In genomic region chr11:69997070-69997509, GRCm38 (mm10) we compare ENCODE assay signal across 8 mouse cellular contexts. TPM values are rescaled to one million over a fixed set of nuclear protein-coding genes. Genes with fewer than 3 reads are reported as not detected.
DNase-seq lines count a peak whose midpoint lies in the region; ATAC-seq and TF ChIP-seq lines count a peak whose summit lies in the region.

No protein-coding gene starts in this region.

- H3K4me1 ChIP-seq in embryonic facial prominence, embryonic 13.5 days: peaks cover 48% of the 10 kb centered on the region
- peaks cover 41% of the 10 kb centered on the region for H3K4me1 ChIP-seq in heart, embryonic 12.5 days (replicated peaks)
- peaks cover 16% of the 10 kb centered on the region for H3K4me1 ChIP-seq in kidney, postnatal 0 days (replicated peaks; ENCODE audit: insufficient read depth, low read length)
- peaks cover 39% of the 10 kb centered on the region for H3K4me1 ChIP-seq in liver, postnatal 0 days (ENCODE audit: insufficient read depth)
- H3K4me1 ChIP-seq in neural tube, embryonic 12.5 days: peaks cover 40% of the 10 kb centered on the region

- no peak for TF ChIP-seq EP300 in liver, postnatal 0 days (IDR thresholded peaks at IDR 0.05; ENCODE audit: low read depth)

- ATAC-seq in embryonic facial prominence, embryonic 13.5 days (ENCODE audit: insufficient number of reproducible peaks, insufficient read depth, low FRiP score, low TSS enrichment, low read depth): peak; percentile 28
- ATAC-seq in heart, embryonic 12.5 days (ENCODE audit: insufficient number of reproducible peaks, low FRiP score): peak; percentile 82
- peak; percentile 73 for ATAC-seq in kidney, postnatal 0 days (replicated peaks; ENCODE audit: low FRiP score, low read depth)
- ATAC-seq in liver, postnatal 0 days: peak; percentile 61
- ATAC-seq in neural tube, embryonic 12.5 days (ENCODE audit: low FRiP score, low read depth): peak; percentile 18

- no peaks in the 10 kb centered on the region for H3K27me3 ChIP-seq in C2C12 (ENCODE audit: control insufficient read depth, insufficient read depth, insufficient read length)
- no peaks in the 10 kb centered on the region for H3K27me3 ChIP-seq in embryonic facial prominence, embryonic 13.5 days
- no peaks in the 10 kb centered on the region for H3K27me3 ChIP-seq in heart, embryonic 12.5 days (replicated peaks)
- H3K27me3 ChIP-seq in kidney, postnatal 0 days (ENCODE audit: insufficient read depth, low read length): no peaks in the 10 kb centered on the region
- H3K27me3 ChIP-seq in liver, postnatal 0 days (ENCODE audit: insufficient read depth, low read length): no peaks in the 10 kb centered on the region
- H3K27me3 ChIP-seq in neural tube, embryonic 12.5 days (replicated peaks): no peaks in the 10 kb centered on the region

- WGBS in embryonic facial prominence, embryonic 13.5 days: 1% methylated on average over 40 of the region's 44 CpGs
- WGBS in heart, embryonic 12.5 days: 1% methylated on average over 42 of the region's 44 CpGs
- 1% methylated on average over 32 of the region's 44 CpGs for WGBS in kidney, postnatal 0 days
- under 1% methylated on average over 26 of the region's 44 CpGs for WGBS in liver, postnatal 0 days (ENCODE audit: insufficient replicate concordance)
- 1% methylated on average over 33 of the region's 44 CpGs for WGBS in neural tube, embryonic 12.5 days

- H3K4me2 ChIP-seq in embryonic facial prominence, embryonic 13.5 days: peak overlapping the region; percentile 61
- peak overlapping the region; percentile 69 for H3K4me2 ChIP-seq in heart, embryonic 12.5 days
- peak overlapping the region; percentile 60 for H3K4me2 ChIP-seq in kidney, postnatal 0 days (ENCODE audit: low read length)
- H3K4me2 ChIP-seq in liver, postnatal 0 days (ENCODE audit: low read depth, low read length): peak overlapping the region; percentile 86
- H3K4me2 ChIP-seq in neural tube, embryonic 12.5 days (replicated peaks): peak overlapping the region; percentile 68

- peaks cover 73% of the 10 kb centered on the region for H3K79me2 ChIP-seq in C2C12 (ENCODE audit: control insufficient read depth, insufficient read depth)

- peak overlapping the region; percentile 99 for H3K27ac ChIP-seq in embryonic facial prominence, embryonic 13.5 days
- H3K27ac ChIP-seq in heart, embryonic 12.5 days (ENCODE audit: poor library complexity, severe bottlenecking): peak overlapping the region; percentile 99
- peak overlapping the region; percentile 98 for H3K27ac ChIP-seq in kidney, postnatal 0 days
- peak overlapping the region; percentile 98 for H3K27ac ChIP-seq in liver, postnatal 0 days (ENCODE audit: low read depth)
- H3K27ac ChIP-seq in neural tube, embryonic 12.5 days: peak overlapping the region; percentile 85

- peak overlapping the region; percentile 82 for H3ac ChIP-seq in C2C12 (ENCODE audit: control insufficient read depth, insufficient read length, low read depth)

- peak; percentile 95 for DNase-seq in adrenal gland, postnatal 25 days
- DNase-seq in kidney, postnatal 0 days (ENCODE audit: low spot score): peak; percentile 92
- DNase-seq in liver, postnatal 0 days: peak; percentile 97
- DNase-seq in testis, postnatal 10 days (ENCODE audit: low spot score): peak; percentile 96

- H3K36me3 ChIP-seq in C2C12 (ENCODE audit: control insufficient read depth, insufficient read depth): peaks cover 56% of the 10 kb centered on the region
- H3K36me3 ChIP-seq in embryonic facial prominence, embryonic 13.5 days: peaks cover 40% of the 10 kb centered on the region
- H3K36me3 ChIP-seq in heart, embryonic 12.5 days: peaks cover 44% of the 10 kb centered on the region
- peaks cover 30% of the 10 kb centered on the region for H3K36me3 ChIP-seq in kidney, postnatal 0 days (ENCODE audit: insufficient read depth, low read length)
- H3K36me3 ChIP-seq in liver, postnatal 0 days (replicated peaks; ENCODE audit: insufficient read depth, low read length): peaks cover 40% of the 10 kb centered on the region
- H3K36me3 ChIP-seq in neural tube, embryonic 12.5 days: peaks cover 38% of the 10 kb centered on the region

- peak overlapping the region; percentile 100 for H3K4me3 ChIP-seq in C2C12 (ENCODE audit: insufficient read depth, poor library complexity, severe bottlenecking)
- H3K4me3 ChIP-seq in embryonic facial prominence, embryonic 13.5 days: peak overlapping the region; percentile 97
- H3K4me3 ChIP-seq in heart, embryonic 12.5 days: peak overlapping the region; percentile 99
- H3K4me3 ChIP-seq in kidney, postnatal 0 days (replicated peaks; ENCODE audit: low read depth, low read length): peak overlapping the region; percentile 92
- peak overlapping the region; percentile 98 for H3K4me3 ChIP-seq in liver, postnatal 0 days (ENCODE audit: low read depth, low read length)
- peak overlapping the region; percentile 94 for H3K4me3 ChIP-seq in neural tube, embryonic 12.5 days

- peak overlapping the region; percentile 98 for H3K9ac ChIP-seq in embryonic facial prominence, embryonic 13.5 days
- H3K9ac ChIP-seq in heart, embryonic 12.5 days: peak overlapping the region; percentile 100
- peak overlapping the region; percentile 85 for H3K9ac ChIP-seq in kidney, postnatal 0 days (ENCODE audit: low read depth, low read length)
- H3K9ac ChIP-seq in liver, postnatal 0 days (replicated peaks): peak overlapping the region; percentile 99
- peak overlapping the region; percentile 96 for H3K9ac ChIP-seq in neural tube, embryonic 12.5 days

- peaks cover 46% of the 10 kb centered on the region for H3K79me3 ChIP-seq in C2C12 (ENCODE audit: low read depth)

- H3K9me3 ChIP-seq in embryonic facial prominence, embryonic 13.5 days: no peaks in the 10 kb centered on the region
- H3K9me3 ChIP-seq in heart, embryonic 12.5 days (replicated peaks): no peaks in the 10 kb centered on the region
- no peaks in the 10 kb centered on the region for H3K9me3 ChIP-seq in kidney, postnatal 0 days (replicated peaks; ENCODE audit: low read length)
- no peaks in the 10 kb centered on the region for H3K9me3 ChIP-seq in liver, postnatal 0 days (ENCODE audit: low read length)
- no peaks in the 10 kb centered on the region for H3K9me3 ChIP-seq in neural tube, embryonic 12.5 days

- no peak for TF ChIP-seq CTCF in C2C12 (IDR thresholded peaks at IDR 0.05; ENCODE audit: control insufficient read depth, insufficient read depth, insufficient read length)
- TF ChIP-seq CTCF in kidney, postnatal 0 days (IDR thresholded peaks at IDR 0.05; ENCODE audit: low read depth): no peak
- TF ChIP-seq CTCF in liver, postnatal 0 days (IDR thresholded peaks at IDR 0.05; ENCODE audit: low read depth): no peak

TF ChIP-seq in C2C12, 6 proteins besides CTCF, POLR2A, EP300 and RAD21 (continues in another document):
- no peak for TF ChIP-seq MAX (IDR thresholded peaks at IDR 0.05)
- TF ChIP-seq USF1 (IDR thresholded peaks at IDR 0.05; ENCODE audit: low read depth): no peak

RNA-seq across cellular contexts. Expression of gene Phf23, which starts 1.5 kb away (rescaled TPM):
- 93.4 TPM for polyA plus RNA-seq in C2C12 (2012; fragmentation: generic; extraction: Trizol)
- 55.7 and 64.6 TPM in 2 replicates for total RNA-seq in adrenal gland, postnatal 25 days (2021)
- 87.8 and 93.3 TPM in 2 replicates for polyA plus RNA-seq in embryonic facial prominence, embryonic 13.5 days (2015; fragmentation: Nextera tagmentation; extraction: Ambion mirVana)
- polyA plus RNA-seq in heart, embryonic 12.5 days (2016; fragmentation: Nextera tagmentation; extraction: Ambion mirVana): 51.0 and 54.1 TPM in 2 replicates
- 61.9 and 62.6 TPM in 2 replicates for polyA plus RNA-seq in kidney, postnatal 0 days (2015; fragmentation: Nextera tagmentation; extraction: Ambion mirVana)
- polyA plus RNA-seq in liver, postnatal 0 days (2015; fragmentation: Nextera tagmentation; extraction: Ambion mirVana): 19.5 and 25.5 TPM in 2 replicates
- 89.4 and 92.5 TPM in 2 replicates for polyA plus RNA-seq in neural tube, embryonic 12.5 days (2016; fragmentation: Nextera tagmentation; extraction: Ambion mirVana)

RNA-seq across cellular contexts. Expression of gene Dvl2, which starts 3.3 kb away (rescaled TPM):
- 36.4 TPM for polyA plus RNA-seq in C2C12 (2012; fragmentation: generic; extraction: Trizol)
- total RNA-seq in adrenal gland, postnatal 25 days (2021): 19.6 and 22.3 TPM in 2 replicates
- 55.0 and 56.8 TPM in 2 replicates for polyA plus RNA-seq in embryonic facial prominence, embryonic 13.5 days (2015; fragmentation: Nextera tagmentation; extraction: Ambion mirVana)
- polyA plus RNA-seq in heart, embryonic 12.5 days (2016; fragmentation: Nextera tagmentation; extraction: Ambion mirVana): 25.8 and 26.1 TPM in 2 replicates
- 25.8 and 27.1 TPM in 2 replicates for polyA plus RNA-seq in kidney, postnatal 0 days (2015; fragmentation: Nextera tagmentation; extraction: Ambion mirVana)
- 2.7 and 3.4 TPM in 2 replicates for polyA plus RNA-seq in liver, postnatal 0 days (2015; fragmentation: Nextera tagmentation; extraction: Ambion mirVana)
- polyA plus RNA-seq in neural tube, embryonic 12.5 days (2016; fragmentation: Nextera tagmentation; extraction: Ambion mirVana): 39.0 and 40.7 TPM in 2 replicates

RNA-seq across cellular contexts. Expression of gene Gabarap, which starts 6.1 kb away (rescaled TPM):
- polyA plus RNA-seq in C2C12 (2012; fragmentation: generic; extraction: Trizol): 362 TPM
- 406 and 407 TPM in 2 replicates for total RNA-seq in adrenal gland, postnatal 25 days (2021)
- 511 and 542 TPM in 2 replicates for polyA plus RNA-seq in embryonic facial prominence, embryonic 13.5 days (2015; fragmentation: Nextera tagmentation; extraction: Ambion mirVana)
- 445 and 451 TPM in 2 replicates for polyA plus RNA-seq in heart, embryonic 12.5 days (2016; fragmentation: Nextera tagmentation; extraction: Ambion mirVana)
- 626 TPM in 2 replicates for polyA plus RNA-seq in kidney, postnatal 0 days (2015; fragmentation: Nextera tagmentation; extraction: Ambion mirVana)
- 305 and 324 TPM in 2 replicates for polyA plus RNA-seq in liver, postnatal 0 days (2015; fragmentation: Nextera tagmentation; extraction: Ambion mirVana)
- 577 and 592 TPM in 2 replicates for polyA plus RNA-seq in neural tube, embryonic 12.5 days (2016; fragmentation: Nextera tagmentation; extraction: Ambion mirVana)

RNA-seq across cellular contexts. Expression of gene Elp5, which starts 14.8 kb away (rescaled TPM):
- polyA plus RNA-seq in C2C12 (2012; fragmentation: generic; extraction: Trizol): 111 TPM
- total RNA-seq in adrenal gland, postnatal 25 days (2021): 71.1 and 76.1 TPM in 2 replicates
- polyA plus RNA-seq in embryonic facial prominence, embryonic 13.5 days (2015; fragmentation: Nextera tagmentation; extraction: Ambion mirVana): 125 and 127 TPM in 2 replicates
- 103 and 109 TPM in 2 replicates for polyA plus RNA-seq in heart, embryonic 12.5 days (2016; fragmentation: Nextera tagmentation; extraction: Ambion mirVana)
- polyA plus RNA-seq in kidney, postnatal 0 days (2015; fragmentation: Nextera tagmentation; extraction: Ambion mirVana): 97.3 and 97.9 TPM in 2 replicates
- polyA plus RNA-seq in liver, postnatal 0 days (2015; fragmentation: Nextera tagmentation; extraction: Ambion mirVana): 40.6 and 42.9 TPM in 2 replicates
- 129 and 131 TPM in 2 replicates for polyA plus RNA-seq in neural tube, embryonic 12.5 days (2016; fragmentation: Nextera tagmentation; extraction: Ambion mirVana)

RNA-seq across cellular contexts. Expression of gene Ctdnep1, which starts 16.1 kb away (rescaled TPM):
- 141 TPM for polyA plus RNA-seq in C2C12 (2012; fragmentation: generic; extraction: Trizol)
- total RNA-seq in adrenal gland, postnatal 25 days (2021): 123 and 141 TPM in 2 replicates
- 30.0 and 30.9 TPM in 2 replicates for polyA plus RNA-seq in embryonic facial prominence, embryonic 13.5 days (2015; fragmentation: Nextera tagmentation; extraction: Ambion mirVana)
- polyA plus RNA-seq in heart, embryonic 12.5 days (2016; fragmentation: Nextera tagmentation; extraction: Ambion mirVana): 23.6 and 24.5 TPM in 2 replicates
- polyA plus RNA-seq in kidney, postnatal 0 days (2015; fragmentation: Nextera tagmentation; extraction: Ambion mirVana): 28.3 and 29.1 TPM in 2 replicates
- 8.4 and 9.7 TPM in 2 replicates for polyA plus RNA-seq in liver, postnatal 0 days (2015; fragmentation: Nextera tagmentation; extraction: Ambion mirVana)
- 23.0 and 24.3 TPM in 2 replicates for polyA plus RNA-seq in neural tube, embryonic 12.5 days (2016; fragmentation: Nextera tagmentation; extraction: Ambion mirVana)

Comparison
In these comparisons a context has a peak if more than half of its experiments do, and no peak if none do; other contexts are left out.
1. Peak in every context shown above with its lines: DNase-seq, ATAC-seq, H3K4me3 ChIP-seq and H3K27ac ChIP-seq.
2. ATAC-seq: peak in every context shown above with its lines; median percentile 82 in heart, embryonic 12.5 days; 73 in kidney, postnatal 0 days; 61 in liver, postnatal 0 days; 28 in embryonic facial prominence, embryonic 13.5 days; 18 in neural tube, embryonic 12.5 days.